Mouse (Mus musculus) hindbrain, embryonic 13.5 days (tissue): ENCODE results near the gene Olfr160. TPM values are rescaled to one million over a fixed set of nuclear protein-coding genes. Genes with fewer than 3 reads are reported as not detected.

Source experiments
- ATAC-seq: fragments of 200-750 bp; cut with Nextera tagmentation; 2 replicates; pipeline ENCODE4 v1.8.0; 2017; ENCODE audit warnings: moderate TSS enrichment; ENCODE audit not compliant: low FRiP score
- H3K27ac ChIP-seq: fragments of 300-500 bp; sonication (generic); 2 replicates; pipeline ENCODE4 v1.5.1; 2015; ENCODE audit warnings: inconsistent platforms, mild to moderate bottlenecking, moderate library complexity
- H3K27me3 ChIP-seq: fragments of 300-500 bp; sonication (generic); 2 replicates; pipeline ENCODE4 v1.6.1; 2015; ENCODE audit warnings: mild to moderate bottlenecking, inconsistent platforms
- H3K36me3 ChIP-seq: fragments of 300-500 bp; sonication (generic); 2 replicates; pipeline ENCODE4 v1.6.1; 2015; ENCODE audit warnings: mild to moderate bottlenecking, inconsistent platforms
- H3K4me1 ChIP-seq: fragments of 300-500 bp; sonication (generic); replicated peaks from 2 replicates; pipeline ENCODE4 v1.6.1; 2015; ENCODE audit warnings: inconsistent platforms
- H3K4me2 ChIP-seq: fragments of 300-500 bp; sonication (generic); 2 replicates; pipeline ENCODE4 v1.6.1; 2015; ENCODE audit warnings: inconsistent platforms, mild to moderate bottlenecking, moderate library complexity
- H3K4me3 ChIP-seq: fragments of 300-500 bp; sonication (generic); 2 replicates; pipeline ENCODE4 v1.5.1; 2015; ENCODE audit warnings: mild to moderate bottlenecking, inconsistent platforms
- H3K9ac ChIP-seq: fragments of 300-500 bp; sonication (generic); 2 replicates; pipeline ENCODE4 v1.6.1; 2015; ENCODE audit warnings: mild to moderate bottlenecking, inconsistent platforms
- H3K9me3 ChIP-seq: fragments of 300-500 bp; sonication (generic); 2 replicates; pipeline ENCODE4 v1.6.1; 2016; ENCODE audit warnings: inconsistent platforms
- WGBS: fragments of 180-500 bp; shearing (Covaris S2); methylation state at CpG from one replicate; pipeline ENCODE4 v1.1.7; 2015; 5-methylcytosine and 5-hydroxymethylcytosine counted together
- polyA plus RNA-seq: library from polyadenylated mRNA; unstranded; fragments of >200 nt; fragmentation: Nextera tagmentation; extraction: Ambion mirVana; gene quantifications from 2 replicates; pipeline ENCODE4 v1.2.1, GENCODE M21; 2015

Olfr160 gene
- polyA plus RNA-seq, 1 experiment from 2014 or later = not detected

DNA sequence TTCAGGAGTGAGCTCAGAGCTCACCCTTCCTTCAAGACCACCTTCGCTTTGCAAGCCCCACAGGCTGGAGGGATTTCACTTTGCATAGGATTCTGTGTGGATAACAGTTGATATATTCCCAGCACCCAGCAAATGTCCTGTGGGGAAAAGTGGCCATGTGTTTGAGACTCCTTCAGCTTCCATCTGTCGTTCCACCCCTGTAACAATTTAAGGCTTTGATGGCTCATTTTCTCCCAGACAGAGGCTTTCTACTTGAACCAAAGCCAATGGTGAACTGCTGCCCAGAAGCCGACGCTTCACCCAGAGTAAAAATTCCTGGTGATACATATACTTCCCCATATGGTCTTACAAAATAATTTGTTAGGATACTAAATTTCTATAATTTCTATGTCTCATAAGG lies 40.8 kb downstream of the Olfr160 start:
- 83% methylated on average over 4 of the region's 4 CpGs for WGBS
- no peak for ATAC-seq
- Histone ChIP-seq H3K4me1 (no peaks in the 10 kb centered on the region), H3K4me2 (no peak overlapping the region), H3K9me3 (no peaks in the 10 kb centered on the region), H3K9ac (no peak overlapping the region), H3K27me3 (no peaks in the 10 kb centered on the region), H3K4me3 (no peak overlapping the region), H3K36me3 (no peaks in the 10 kb centered on the region), H3K27ac (no peak overlapping the region)

DNA sequence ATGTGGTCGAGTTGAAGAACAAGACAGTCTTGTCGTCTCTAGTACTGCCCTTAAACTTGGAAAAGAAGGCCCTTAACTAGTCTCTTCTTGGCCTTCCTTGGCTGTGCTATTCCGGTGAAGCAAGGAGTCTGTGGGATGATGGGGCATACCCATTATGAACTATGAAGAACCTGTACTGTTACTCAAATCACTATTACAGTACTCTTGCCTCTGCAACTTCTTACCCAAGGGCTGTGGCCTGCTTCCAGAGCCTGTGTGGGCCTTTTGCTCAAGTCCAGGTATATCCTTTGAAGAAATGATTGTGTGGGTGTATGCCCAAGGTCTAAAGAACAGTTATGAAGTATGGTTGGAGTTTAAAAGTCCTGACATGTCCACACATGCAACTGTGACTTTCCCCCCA lies 45.8 kb downstream of the Olfr160 start:
- no peaks in the 10 kb centered on the region for H3K9me3 ChIP-seq
- no peaks in the 10 kb centered on the region for H3K36me3 ChIP-seq
- H3K9ac ChIP-seq = no peak overlapping the region
- 90% methylated on average over 3 of the region's 3 CpGs for WGBS
- H3K4me1 ChIP-seq = no peaks in the 10 kb centered on the region
- no peak overlapping the region for H3K4me3 ChIP-seq
- no peak overlapping the region for H3K27ac ChIP-seq
- no peak overlapping the region for H3K4me2 ChIP-seq
- H3K27me3 ChIP-seq = 0 out of 2 replicates have a peak, but pooled peaks cover 2% of the 10 kb centered on the region
- no peak for ATAC-seq

DNA sequence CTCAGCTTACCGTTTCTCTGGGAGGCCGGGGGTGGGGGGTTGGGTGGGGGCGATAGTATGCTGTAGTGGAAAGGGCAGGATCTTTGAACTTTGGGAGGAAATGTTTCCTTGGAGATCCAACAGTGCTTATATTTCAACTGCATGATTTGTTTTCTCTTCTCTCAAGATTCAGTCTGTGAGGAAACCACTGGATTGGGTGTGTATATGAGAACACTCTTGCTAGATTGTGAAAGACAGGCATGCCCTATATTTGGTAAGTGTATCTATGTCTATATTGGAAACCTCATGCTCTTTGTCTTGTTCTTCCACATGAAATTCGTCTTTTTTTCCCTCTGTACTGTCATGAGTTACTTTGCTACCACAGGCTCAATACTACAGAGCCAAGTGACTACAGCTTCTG lies 46.4 kb downstream of the Olfr160 start:
- 77% methylated on average over 4 of the region's 4 CpGs for WGBS
- no peak for ATAC-seq
- H3K4me1 ChIP-seq = no peaks in the 10 kb centered on the region
- no peak overlapping the region for H3K4me3 ChIP-seq
- H3K9me3 ChIP-seq = no peaks in the 10 kb centered on the region
- no peaks in the 10 kb centered on the region for H3K36me3 ChIP-seq
- H3K4me2 ChIP-seq = no peak overlapping the region
- no peak overlapping the region for H3K27ac ChIP-seq
- no peak overlapping the region for H3K9ac ChIP-seq
- 0 out of 2 replicates have a peak, but pooled peaks cover 2% of the 10 kb centered on the region for H3K27me3 ChIP-seq

DNA sequence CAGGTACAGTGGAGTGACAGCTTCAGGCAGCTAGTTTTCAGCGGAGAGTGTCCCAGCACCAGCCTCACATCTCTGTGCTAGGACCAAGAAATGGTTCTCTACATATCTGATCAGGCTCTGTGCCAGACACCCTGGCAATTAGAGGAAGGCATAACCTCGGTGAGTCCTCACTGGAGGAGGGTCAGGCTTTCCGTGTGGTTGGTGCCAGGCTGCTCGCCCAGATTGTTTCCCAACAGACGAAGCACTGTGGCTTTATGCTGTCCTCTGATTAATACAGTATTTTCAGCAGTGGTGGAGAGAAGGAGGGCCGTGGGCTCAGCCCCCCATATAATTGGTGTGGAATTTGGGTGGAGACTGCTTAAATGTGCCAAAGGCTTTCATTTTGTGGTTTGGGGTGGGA lies 46.9 kb downstream of the Olfr160 start, which contains the start of gene Panx3:
TSS of gene Panx3 (minus strand) at position 121 of the 400 bp plus-strand sequence.
- 75% methylated on average over 6 of the region's 6 CpGs for WGBS
- H3K4me3 ChIP-seq = no peak within 1 kb of the TSS
- H3K27ac ChIP-seq = no peak within 1 kb of the TSS
- no peaks in the 10 kb centered on the region for H3K36me3 ChIP-seq
- H3K4me2 ChIP-seq = no peak within 1 kb of the TSS
- H3K9me3 ChIP-seq = no peaks in the 10 kb centered on the region
- 0 out of 2 replicates have a peak, but pooled peaks cover 2% of the 10 kb centered on the region for H3K27me3 ChIP-seq
- ATAC-seq = no peak
- H3K4me1 ChIP-seq = no peaks in the 10 kb centered on the region
- H3K9ac ChIP-seq = no peak within 1 kb of the TSS

DNA sequence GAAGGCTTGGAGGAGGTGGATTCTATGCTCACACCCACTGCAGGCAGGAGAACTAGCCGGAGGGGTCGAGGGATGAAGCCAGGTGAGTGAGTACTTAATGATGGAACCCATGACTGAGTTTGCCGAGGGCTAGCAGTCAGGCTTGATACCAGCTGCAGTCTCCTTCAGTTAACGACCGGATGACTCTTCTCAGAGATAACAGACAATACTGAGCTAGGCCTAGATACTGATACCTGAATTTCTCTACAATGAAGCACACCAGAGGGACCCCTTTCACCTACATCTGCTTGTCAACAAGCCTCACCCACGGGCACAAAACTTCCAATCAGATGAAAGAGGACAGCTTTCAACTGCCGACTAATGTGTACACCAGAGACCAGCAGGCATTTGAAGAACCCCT lies 50.0 kb downstream of the Olfr160 start:
- H3K27ac ChIP-seq = no peak overlapping the region
- ATAC-seq = no peak
- 0 out of 2 replicates have a peak, but pooled peaks cover 7% of the 10 kb centered on the region for H3K27me3 ChIP-seq
- no peak overlapping the region for H3K9ac ChIP-seq
- H3K4me2 ChIP-seq = no peak overlapping the region
- no peaks in the 10 kb centered on the region for H3K4me1 ChIP-seq
- WGBS = 82% methylated on average over 7 of the region's 7 CpGs
- H3K36me3 ChIP-seq = no peaks in the 10 kb centered on the region
- no peak overlapping the region for H3K4me3 ChIP-seq
- H3K9me3 ChIP-seq = no peaks in the 10 kb centered on the region

DNA sequence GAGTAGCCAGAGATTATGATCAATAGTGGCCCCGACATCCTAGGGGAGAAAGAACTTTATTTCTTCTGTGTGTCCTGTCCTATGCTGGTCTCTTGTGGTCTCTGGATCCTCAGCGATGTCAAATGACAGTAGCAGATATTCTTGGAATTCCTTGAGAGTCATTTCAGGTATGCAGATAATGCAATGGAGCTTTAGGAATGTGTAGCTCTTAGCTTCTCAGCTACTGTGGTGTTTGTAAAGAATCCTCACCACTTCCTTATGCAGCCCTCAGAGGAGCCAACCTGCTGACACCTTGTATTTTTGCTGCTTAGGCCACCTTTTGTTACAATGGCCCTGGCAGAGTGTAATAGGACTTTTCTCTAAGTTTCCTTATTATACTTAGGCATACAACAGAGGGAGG lies 51.4 kb downstream of the Olfr160 start:
- Histone ChIP-seq H3K36me3 (no peaks in the 10 kb centered on the region), H3K4me1 (no peaks in the 10 kb centered on the region), H3K27ac (no peak overlapping the region), H3K4me3 (no peak overlapping the region), H3K9ac (no peak overlapping the region), H3K27me3 (0 out of 2 replicates have a peak, but pooled peaks cover 7% of the 10 kb centered on the region), H3K4me2 (no peak overlapping the region), H3K9me3 (no peaks in the 10 kb centered on the region)
- WGBS = 90% methylated on average over 2 of the region's 2 CpGs
- ATAC-seq = no peak

DNA sequence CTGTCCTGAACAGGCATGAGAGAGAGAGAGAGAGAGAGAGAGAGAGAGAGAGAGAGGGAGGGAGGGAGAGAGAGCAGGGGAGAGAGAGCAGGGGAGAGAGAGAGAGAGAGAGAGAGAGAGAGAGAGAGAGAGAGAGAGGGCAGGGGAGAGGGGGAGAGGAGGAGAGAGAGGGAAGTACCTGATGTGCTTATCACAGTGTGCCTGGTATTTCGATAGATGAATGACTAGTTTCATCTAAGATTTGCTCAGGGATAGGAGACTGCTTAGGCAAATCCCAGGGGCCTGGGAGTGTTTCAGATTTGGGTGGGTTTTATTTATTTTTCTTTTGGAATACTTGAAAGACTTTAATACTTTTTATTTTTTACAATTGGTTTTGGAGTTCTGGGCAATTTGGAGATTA lies 52.8 kb downstream of the Olfr160 start:
- 91% methylated on average over 1 of the region's 1 CpGs for WGBS
- ATAC-seq = no peak
- H3K4me3 ChIP-seq = no peak overlapping the region

DNA sequence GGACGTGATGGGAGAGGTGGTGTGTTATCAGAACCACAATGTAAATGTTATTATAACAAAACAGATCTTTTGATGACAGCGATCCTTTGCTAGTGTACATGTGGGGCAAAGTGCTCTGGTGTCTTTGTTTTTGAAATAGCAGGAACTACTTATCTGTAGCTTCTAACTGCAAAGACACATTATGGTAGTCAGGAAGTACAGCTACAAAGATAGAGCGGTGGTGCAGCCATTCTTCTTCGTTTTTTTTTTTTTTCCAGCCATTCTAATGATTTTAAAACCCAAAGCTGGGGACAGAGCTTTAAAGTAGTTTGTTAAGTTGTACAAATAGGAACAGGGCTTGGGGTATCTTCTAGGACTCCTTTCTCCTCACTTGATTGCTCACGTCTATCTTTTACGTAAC lies 56.6 kb downstream of the Olfr160 start:
- peaks cover under 1% of the 10 kb centered on the region; the same call in 1 of the 2 replicates for H3K36me3 ChIP-seq
- ATAC-seq = no peak
- H3K27ac ChIP-seq = no peak overlapping the region
- H3K4me2 ChIP-seq = no peak overlapping the region
- 0 out of 2 replicates have a peak, but pooled peaks cover 5% of the 10 kb centered on the region for H3K27me3 ChIP-seq
- H3K4me1 ChIP-seq = peaks cover 12% of the 10 kb centered on the region
- no peaks in the 10 kb centered on the region for H3K9me3 ChIP-seq
- no peak overlapping the region for H3K4me3 ChIP-seq
- no peak overlapping the region for H3K9ac ChIP-seq
- 90% methylated on average over 6 of the region's 6 CpGs for WGBS

More for the DNA sequence above, 52.8 kb downstream of the Olfr160 start:
- Histone ChIP-seq H3K9me3 (no peaks in the 10 kb centered on the region), H3K36me3 (no peaks in the 10 kb centered on the region), H3K4me2 (no peak overlapping the region), H3K27me3 (0 out of 2 replicates have a peak, but pooled peaks cover 5% of the 10 kb centered on the region), H3K27ac (no peak overlapping the region), H3K9ac (no peak overlapping the region), H3K4me1 (no peaks in the 10 kb centered on the region)

Other genes starting within 250 kb of the Olfr160 start
- gene Msantd2, start 226.9 kb downstream of the Olfr160 start, polyA plus RNA-seq = 35.4 and 39.2 TPM in 2 replicates
- gene Esam, start 188.2 kb downstream of the Olfr160 start, polyA plus RNA-seq = 41.1 and 43.4 TPM in 2 replicates
- gene Vsig2, start 177.0 kb downstream of the Olfr160 start, polyA plus RNA-seq = 0.82 and 1.6 TPM in 2 replicates
- gene Nrgn, start 163.3 kb downstream of the Olfr160 start, polyA plus RNA-seq = 9.2 and 14.9 TPM in 2 replicates
- 10.9 and 11.6 TPM in 2 replicates for gene Siae, start 160.6 kb downstream of the Olfr160 start, polyA plus RNA-seq
- gene Spa17, start 102.5 kb downstream of the Olfr160 start, polyA plus RNA-seq = 16.1 and 17.1 TPM in 2 replicates
- 89.2 and 95.8 TPM in 2 replicates for gene Tbrg1, start 58.9 kb downstream of the Olfr160 start, polyA plus RNA-seq
- 0.08 and 0.47 TPM in 2 replicates for gene Panx3, start 47.0 kb downstream of the Olfr160 start, polyA plus RNA-seq
- gene Olfr874, start 28.9 kb upstream of the Olfr160 start, polyA plus RNA-seq = not detected in 2 replicates
- gene Olfr875, start 55.6 kb upstream of the Olfr160 start, polyA plus RNA-seq = not detected in 2 replicates
- not detected in 2 replicates for gene Olfr876, start 86.8 kb upstream of the Olfr160 start, polyA plus RNA-seq
- not detected in 2 replicates for gene Olfr877, start 138.0 kb upstream of the Olfr160 start, polyA plus RNA-seq
- gene Olfr145, start 180.5 kb upstream of the Olfr160 start, polyA plus RNA-seq = not detected in 2 replicates
- gene Olfr878, start 201.6 kb upstream of the Olfr160 start, polyA plus RNA-seq = not detected in 2 replicates